Mouse (Mus musculus): ENCODE data around the gene Cdkn1b.

Cdkn1b gene

DNA sequence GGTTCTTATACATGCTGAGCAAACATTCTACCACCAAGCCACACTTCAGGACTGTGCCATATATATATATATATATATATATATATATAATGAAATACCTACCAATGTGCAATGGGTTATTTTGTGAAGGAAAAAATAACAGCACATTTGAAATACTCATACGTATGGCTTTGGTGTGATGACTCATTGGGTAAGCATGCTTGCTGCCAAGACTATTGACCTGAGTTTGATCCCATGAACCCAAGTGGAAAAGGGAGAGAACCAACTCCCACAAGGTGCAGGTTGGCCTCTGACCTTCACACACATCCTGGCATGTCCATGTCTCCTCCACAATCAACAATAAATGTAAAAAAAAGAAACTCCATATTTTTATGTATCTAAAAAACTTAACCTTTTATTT is 48.1 kb downstream of the Cdkn1b start:
- no peak for ATAC-seq (ENCODE audit: low TSS enrichment)

DNA sequence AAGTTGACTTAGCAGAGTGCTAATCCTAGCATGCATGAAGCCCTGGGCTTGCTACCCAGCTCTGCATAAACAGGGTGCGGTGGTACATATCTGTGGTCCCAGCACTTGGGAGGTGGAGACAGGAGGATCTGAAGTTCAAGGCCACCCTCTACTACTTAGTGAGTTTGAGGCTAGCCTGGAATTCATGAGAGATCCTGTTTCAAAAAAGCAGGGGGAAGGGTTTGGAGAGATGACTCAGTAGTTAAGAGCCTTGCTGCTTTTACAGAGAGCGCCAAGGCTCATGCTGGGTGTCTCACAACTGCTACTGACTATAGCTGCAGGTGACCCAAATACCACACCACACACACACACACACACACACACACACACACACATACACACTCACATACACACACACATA is 49.3 kb downstream of the Cdkn1b start:
- no peak for ATAC-seq (ENCODE audit: low TSS enrichment)

DNA sequence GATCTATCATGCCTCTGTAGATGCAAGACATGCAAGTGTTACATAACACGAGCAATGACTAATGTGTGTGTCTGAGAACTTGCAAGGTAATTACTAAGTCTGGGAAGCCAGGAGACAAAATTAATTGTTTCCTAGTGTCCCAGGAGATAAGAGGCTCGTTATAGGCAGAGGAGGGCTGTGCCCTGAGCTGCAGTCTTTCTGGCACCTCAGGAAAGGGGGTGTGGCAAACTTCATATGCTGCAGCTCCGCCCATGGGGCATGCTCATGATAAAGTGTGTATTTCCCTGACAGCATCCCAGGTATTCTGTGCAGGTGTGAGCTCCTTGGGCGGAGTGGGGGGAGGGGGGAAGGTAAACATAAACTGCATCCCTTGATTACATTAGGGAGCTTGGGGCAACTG is 51.9 kb downstream of the Cdkn1b start:
- no peak for ATAC-seq (ENCODE audit: low TSS enrichment)
